Mouse (Mus musculus) cerebellum, postnatal 10 days (tissue): Measurements from ENCODE around the gene Gm6408.
A peak's percentile ranks its signal among the peaks of the same experiment; 100 is the strongest.
"Not testable (repeated sequence)": the region's sequence is repeated elsewhere in the genome, so short reads cannot be mapped to it uniquely, and the experiment has no call there.

Experiments used
- DNase-seq, 2 experiments: peaks; one replicate each; pipeline ENCODE4 v3.0.0; 2021; ENCODE audit warnings: mixed read lengths in 2 of 2

The Gm6408 gene

DNA sequence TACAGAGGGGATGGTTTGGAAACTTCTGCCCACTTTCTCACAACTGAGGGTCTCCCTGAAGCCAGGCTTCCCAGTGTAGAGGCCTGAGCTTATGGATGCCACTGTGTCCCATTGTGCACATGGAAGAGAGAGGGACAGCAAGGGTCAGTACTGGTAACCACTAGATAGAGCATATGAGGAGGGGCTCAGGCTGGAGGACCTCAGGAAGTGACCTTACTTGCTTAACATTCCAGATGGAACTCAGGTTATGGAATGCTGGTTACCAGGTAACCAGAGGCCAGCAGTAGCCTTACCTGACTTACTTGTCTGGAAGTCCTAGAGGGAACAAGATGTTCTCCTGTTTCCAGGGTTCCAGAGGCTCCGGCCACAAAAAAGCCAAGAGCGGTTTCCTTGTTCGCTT lies at the start of gene Gm6408:
Gene Gm6408 (plus strand): TSS at position 301 of the 400 bp plus-strand sequence.
- not testable (repeated sequence) for DNase-seq

DNA sequence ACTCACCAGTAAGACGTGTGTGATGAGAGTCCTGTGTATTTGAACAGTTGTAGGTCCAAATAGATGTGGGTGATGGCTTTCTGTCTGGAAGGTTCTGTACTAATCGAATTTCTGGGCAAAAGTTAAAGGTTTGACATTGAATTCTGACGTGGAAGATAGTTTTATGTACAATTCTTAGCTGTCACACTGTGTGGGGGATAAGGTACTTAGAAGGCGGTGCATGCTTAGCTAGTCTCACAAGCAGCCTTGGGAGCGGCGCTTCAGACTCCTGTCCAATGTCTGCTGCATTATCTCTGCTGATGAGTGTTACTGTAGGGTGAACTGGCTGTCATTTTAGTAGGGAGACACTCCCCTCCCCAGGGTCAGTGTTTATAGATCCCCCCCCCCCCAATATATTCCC lies 49.3 kb upstream of the Gm6408 start:
- no peak for DNase-seq

DNA sequence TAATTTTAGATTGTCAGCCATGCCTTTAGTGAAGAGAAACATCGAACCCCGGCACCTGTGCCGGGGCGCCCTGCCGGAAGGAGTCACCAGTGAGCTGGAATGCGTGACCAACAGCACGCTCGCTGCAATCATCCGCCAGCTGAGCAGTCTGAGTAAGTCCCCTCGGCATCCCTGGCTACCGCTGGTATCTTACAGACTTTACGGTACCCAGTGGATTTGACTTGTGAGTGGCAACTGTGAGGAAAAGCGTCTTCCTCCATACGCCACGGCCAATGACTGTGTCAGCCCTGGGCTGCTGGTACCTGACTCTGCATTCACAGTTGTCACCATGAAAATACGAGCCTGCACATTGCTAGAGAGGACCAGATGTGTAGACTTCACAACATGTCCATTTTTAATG lies 46.4 kb upstream of the Gm6408 start:
- DNase-seq, result no peak

GRCm38 (mm10) chr5:146436796-146437195 lies 45.0 kb upstream of the Gm6408 start:
- DNase-seq, result no peak

GRCm38 (mm10) chr5:146439152-146439781 lies 42.5 kb upstream of the Gm6408 start:
- DNase-seq, result no peak

DNA sequence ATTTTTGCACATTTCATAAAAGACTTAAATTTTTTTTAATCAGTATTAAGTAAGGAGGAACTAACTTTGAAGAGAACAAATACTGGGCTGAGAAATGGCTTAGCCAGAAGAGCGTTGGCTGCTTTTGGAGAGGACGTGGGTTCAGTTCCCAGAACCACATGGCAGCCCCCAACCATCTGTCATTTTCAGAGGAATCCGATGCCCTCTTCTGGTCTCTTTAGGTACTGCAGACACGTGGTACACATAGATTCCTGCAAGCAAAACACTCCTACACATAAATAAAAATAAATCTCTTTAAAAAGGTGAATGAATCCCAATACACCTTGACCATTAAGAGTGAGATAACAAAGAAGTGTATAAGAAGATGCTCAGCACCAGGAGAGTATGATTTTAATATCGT lies 41.5 kb upstream of the Gm6408 start:
- peak in 1 of 2 experiments; percentile 52 for DNase-seq

DNA sequence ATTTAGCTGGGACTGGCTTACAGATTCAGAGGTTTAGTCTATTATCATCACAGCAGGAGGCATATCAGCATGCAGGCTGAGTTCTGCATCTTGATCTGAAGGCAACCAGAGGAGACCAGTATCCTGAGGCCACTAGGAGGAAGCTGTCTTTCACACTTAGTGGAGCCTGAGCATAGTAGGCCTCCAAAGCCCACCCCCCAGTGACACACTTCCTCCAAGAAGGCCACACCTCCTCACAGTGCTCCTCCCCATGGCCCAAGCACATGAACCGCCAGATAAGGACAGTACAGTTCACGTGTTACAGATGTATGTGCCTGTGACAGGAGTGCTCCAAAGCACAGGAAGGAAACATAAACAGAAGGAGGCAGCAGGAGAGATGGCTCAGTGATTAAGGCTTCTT lies 39.0 kb upstream of the Gm6408 start:
- no peak for DNase-seq

- DNase-seq, result no peak
Measured at GRCm38 (mm10) chr5:146446633-146447032, 35.1 kb upstream of the Gm6408 start.

DNA sequence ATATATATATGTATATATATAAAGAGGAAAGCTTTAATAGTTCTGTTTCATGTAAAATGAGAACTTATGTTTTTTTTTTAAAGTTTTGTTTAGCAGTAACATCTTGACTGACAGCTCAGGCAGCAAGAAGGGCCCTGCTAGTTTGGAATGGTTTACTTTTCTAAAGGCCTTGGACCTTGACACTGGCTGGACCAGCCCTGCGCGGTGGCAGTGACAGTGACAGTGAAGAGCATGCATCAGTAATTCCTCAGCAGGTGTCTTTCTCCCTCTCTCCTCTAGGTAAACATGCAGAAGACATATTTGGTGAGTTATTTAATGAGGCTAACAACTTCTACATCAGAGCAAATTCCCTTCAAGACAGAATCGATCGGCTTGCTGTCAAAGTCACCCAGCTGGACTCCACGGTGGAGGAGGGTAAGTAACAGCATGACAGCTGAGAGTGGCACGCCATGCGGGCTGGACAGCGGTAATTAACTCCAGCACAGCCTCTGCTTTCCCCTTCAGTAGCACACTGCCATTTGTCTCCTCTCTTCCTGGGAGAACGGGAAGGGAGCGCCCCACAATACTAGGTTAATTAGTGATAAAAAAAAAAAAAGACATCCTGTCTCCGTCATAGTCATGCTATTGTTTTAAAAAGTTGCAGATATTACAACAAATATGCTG lies 30.0 kb upstream of the Gm6408 start:
- no peak for DNase-seq

DNA sequence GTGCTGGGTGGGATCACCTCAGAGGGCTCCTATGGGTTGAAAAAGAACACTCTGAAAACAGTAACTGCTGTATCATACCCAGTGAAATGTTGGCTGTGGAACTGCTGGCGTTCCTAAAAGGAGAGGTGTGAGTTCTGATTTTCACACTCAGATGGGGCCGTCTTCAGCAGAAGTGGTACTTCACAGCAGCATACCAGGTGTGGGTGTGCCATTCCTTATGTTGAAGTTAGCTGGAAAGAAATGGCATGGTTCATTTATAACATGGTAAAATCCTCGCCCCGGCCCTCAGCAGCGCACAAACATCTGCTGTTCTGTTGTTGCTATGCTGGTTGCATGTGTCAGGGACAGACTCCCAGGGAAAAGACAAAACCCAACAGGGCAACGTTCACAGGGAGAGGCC lies 28.2 kb upstream of the Gm6408 start:
- no peak for DNase-seq

GRCm38 (mm10) chr5:146461612-146462011 lies 20.2 kb upstream of the Gm6408 start:
- no peak for DNase-seq

DNA sequence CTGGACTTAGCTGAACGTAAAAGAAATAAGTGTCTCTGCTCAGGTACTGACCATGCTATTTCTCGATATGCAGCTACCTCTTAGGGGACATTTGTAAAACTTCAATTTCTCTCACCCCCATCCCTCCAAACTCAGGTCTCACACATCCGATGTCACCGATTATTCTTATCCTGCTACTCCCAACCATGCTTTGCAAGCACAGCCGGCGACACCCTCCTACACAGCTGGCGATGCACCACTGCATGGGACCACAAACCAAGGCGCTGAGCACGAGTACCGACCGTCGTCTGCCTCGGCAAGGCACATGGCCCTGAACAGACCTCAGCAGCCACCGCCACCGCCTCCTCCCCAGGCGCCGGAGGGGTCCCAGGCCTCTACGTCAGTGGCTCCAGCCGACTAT lies 15.1 kb upstream of the Gm6408 start:
- no peak for DNase-seq

- DNase-seq, result peak; percentile 76 to 82
Measured at GRCm38 (mm10) chr5:146468311-146468710, 13.5 kb upstream of the Gm6408 start.

DNA sequence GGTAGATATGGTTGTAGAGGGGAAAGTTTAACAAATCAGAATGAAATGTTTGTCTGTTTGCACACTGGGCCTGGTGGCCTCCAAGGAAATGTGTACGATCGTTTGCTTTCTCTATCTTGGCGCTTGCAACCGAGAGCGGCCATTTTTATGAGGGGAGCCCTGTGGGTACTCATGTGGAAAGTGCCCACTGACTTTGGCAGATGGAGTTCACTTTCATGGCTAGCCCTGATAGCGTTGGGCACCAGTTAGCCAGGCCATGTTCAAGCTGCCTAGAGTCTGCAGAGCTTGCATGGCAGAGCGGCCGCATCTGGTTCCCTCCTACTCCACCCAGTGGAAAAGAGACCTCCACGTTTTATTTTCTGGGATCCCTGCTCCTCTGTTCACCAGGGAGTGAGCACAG lies 10.9 kb upstream of the Gm6408 start:
- peak; percentile 57 to 65 for DNase-seq

DNA sequence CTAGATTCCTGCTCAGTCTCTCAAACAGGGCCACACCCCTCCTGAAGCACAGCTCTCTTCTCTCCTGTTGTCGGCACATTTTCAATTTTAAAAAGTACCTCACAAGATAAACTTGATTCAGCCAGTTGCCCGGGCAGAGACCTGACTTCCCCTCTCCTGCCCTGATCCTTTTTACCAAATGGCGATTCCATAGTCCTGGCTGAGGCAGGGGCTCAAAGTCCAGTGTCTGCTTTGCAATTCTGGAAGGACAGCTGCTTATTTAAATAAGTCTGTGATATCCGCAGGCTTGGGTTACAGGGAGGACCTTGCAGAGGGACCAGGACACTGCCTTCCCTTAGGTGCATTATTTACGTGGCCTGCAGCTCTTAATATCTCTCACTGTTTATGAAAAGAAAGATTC lies 10.5 kb upstream of the Gm6408 start:
- no peak for DNase-seq

- no peak for DNase-seq
Measured at GRCm38 (mm10) chr5:146471821-146472220, 9.9 kb upstream of the Gm6408 start.

- peak; percentile 72 to 75 for DNase-seq
Measured at GRCm38 (mm10) chr5:146479564-146479963, 2.2 kb upstream of the Gm6408 start.

DNA sequence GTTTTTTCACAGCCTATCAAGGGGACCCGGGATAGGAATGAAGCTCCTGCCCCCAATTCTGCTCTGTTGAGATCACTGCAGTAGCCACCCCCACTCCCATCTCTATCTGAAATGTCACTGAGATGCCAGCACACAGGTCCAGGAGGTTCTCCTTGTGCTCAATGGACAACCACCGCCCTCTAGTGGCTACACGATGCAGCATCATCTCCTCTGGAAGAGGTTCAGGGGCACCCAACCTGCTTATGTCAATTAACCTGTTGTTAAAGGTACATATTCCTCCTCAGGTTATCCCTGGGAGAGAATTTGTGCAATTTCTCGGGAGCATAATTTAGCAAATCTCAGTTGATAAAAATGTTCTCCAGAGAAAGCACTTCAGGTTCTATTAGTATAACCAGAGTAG lies 7.2 kb downstream of the Gm6408 start:
- peak; percentile 69 to 70 for DNase-seq

GRCm38 (mm10) chr5:146491063-146491462 lies 9.3 kb downstream of the Gm6408 start, which contains the start of gene Gm6370:
Gm6370 (plus strand) TSS chr5:146491363.
- not testable (repeated sequence) for DNase-seq

DNA sequence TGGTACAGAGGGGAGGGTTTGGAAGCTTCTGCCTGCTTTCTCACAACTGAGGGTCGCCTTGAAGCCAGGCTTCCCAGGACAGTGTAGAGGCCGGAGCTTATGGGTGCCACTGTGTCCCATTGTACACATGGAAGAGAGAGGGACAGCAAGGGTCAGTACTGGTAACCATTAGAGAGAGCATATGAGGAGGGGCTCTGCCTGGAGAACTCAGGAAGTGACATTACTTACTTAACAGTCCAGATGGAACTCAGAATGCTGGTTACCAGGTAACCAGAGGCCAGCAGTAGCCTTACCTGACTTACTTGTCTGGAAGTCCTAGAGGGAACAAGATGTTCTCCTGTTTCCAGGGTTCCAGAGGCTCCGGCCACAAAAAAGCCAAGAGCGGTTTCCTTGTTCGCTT lies 20.3 kb downstream of the Gm6408 start, which contains the start of gene 4930449I24Rik:
Gene 4930449I24Rik (plus strand): TSS at position 301 of the 400 bp plus-strand sequence.
- DNase-seq, result not testable (repeated sequence)

GRCm38 (mm10) chr5:146513823-146514222 lies 32.1 kb downstream of the Gm6408 start, which contains the start of gene Gm3402:
Gm3402 (plus strand) TSS chr5:146514123.
- not testable (repeated sequence) for DNase-seq

DNA sequence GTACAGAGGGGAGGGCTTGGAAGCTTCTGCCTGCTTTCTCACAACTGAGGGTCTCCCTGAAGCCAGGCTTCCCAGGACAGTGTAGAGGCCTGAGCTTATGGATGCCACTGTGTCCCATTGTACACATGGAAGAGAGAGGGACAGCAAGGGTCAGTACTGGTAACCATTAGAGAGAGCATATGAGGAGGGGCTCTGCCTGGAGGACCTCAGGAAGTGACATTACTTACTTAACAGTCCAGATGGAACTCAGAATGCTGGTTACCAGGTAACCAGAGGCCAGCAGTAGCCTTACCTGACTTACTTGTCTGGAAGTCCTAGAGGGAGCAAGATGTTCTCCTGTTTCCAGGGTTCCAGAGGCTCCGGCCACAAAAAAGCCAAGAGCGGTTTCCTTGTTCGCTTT lies 43.7 kb downstream of the Gm6408 start, which contains the start of gene Gm3404:
Gene Gm3404 (plus strand): TSS at position 301 of the 400 bp plus-strand sequence.
- DNase-seq, result not testable (repeated sequence)
